9 mouse cellular contexts compared by ENCODE assay signal in genomic region chr8:125955671-125956070, GRCm38 (mm10). TPM values are rescaled to one million over a fixed set of nuclear protein-coding genes. Genes with fewer than 3 reads are reported as not detected.
DNase-seq lines count a peak whose midpoint lies in the region; ATAC-seq and TF ChIP-seq lines count a peak whose summit lies in the region.
"Had no signal": no experiment of that assay in that cellular context is flagged by ENCODE, and none has a peak within 500 bp of the region (broad histone marks: within the 10 kb centered on the region; RNA-seq: fewer than 3 reads in every experiment).

No protein-coding gene starts in this region.

- H3K9ac ChIP-seq in hindbrain, embryonic 12.5 days = no peak overlapping the region
- H3K9ac ChIP-seq in limb, embryonic 11.5 days (ENCODE audit: low read length) = no peak overlapping the region

- CTCF ChIA-PET in Patski (lab: Charles Lee) = interaction anchor here (0.8 to 1.7 kb wide), 5 partner anchors 21 to 301 kb away, joined by 3 to 8 read pairs (median 5); no protein-coding TSS in a partner anchor

- H3K4me3 ChIP-seq in layer of hippocampus, adult 2 months = 0 out of 2 replicates have a peak overlapping the region, but pooled peaks have one; percentile 20
- H3K4me3 ChIP-seq in hindbrain, embryonic 12.5 days = no peak overlapping the region
- no peak overlapping the region for H3K4me3 ChIP-seq in limb, embryonic 11.5 days (ENCODE audit: low read depth, low read length)
- H3K4me3 ChIP-seq: megakaryocyte, embryonic 14.5 days had no signal

- H3K36me3 ChIP-seq in hindbrain, embryonic 12.5 days = no peaks in the 10 kb centered on the region
- no peaks in the 10 kb centered on the region for H3K36me3 ChIP-seq in limb, embryonic 11.5 days (ENCODE audit: control insufficient read depth, insufficient read depth, low read length)

- peak; percentile 88 for TF ChIP-seq CTCF in layer of hippocampus, adult 2 months (conservative IDR thresholded peaks at IDR 0.05)
- peak; percentile 84 for TF ChIP-seq CTCF in Patski (IDR thresholded peaks at IDR 0.05)

- H3K27me3 ChIP-seq in Patski = peaks cover 6% of the 10 kb centered on the region
- H3K27me3 ChIP-seq in hindbrain, embryonic 12.5 days = peaks cover 7% of the 10 kb centered on the region; the same call in 1 of the 2 replicates
- H3K27me3 ChIP-seq in limb, embryonic 11.5 days (ENCODE audit: control insufficient read depth, insufficient read depth, low read length) = no peaks in the 10 kb centered on the region

- POLR2A ChIA-PET in Patski (lab: Charles Lee) = no interaction called here

- H3K4me1 ChIP-seq in hindbrain, embryonic 12.5 days = no peaks in the 10 kb centered on the region
- no peaks in the 10 kb centered on the region for H3K4me1 ChIP-seq in limb, embryonic 11.5 days (ENCODE audit: control insufficient read depth, insufficient read depth, low read length)
- H3K4me1 ChIP-seq: megakaryocyte, embryonic 14.5 days had no signal

- peak; percentile 51 to 78 for DNase-seq in layer of hippocampus, adult 2 months (ENCODE audit: low spot score in 2 of 2)
- no peak for DNase-seq in layer of hippocampus, adult 9-11 months
- DNase-seq in Patski (ENCODE audit: low read depth, low spot score) = peak; percentile 15
- peak; percentile 90 for DNase-seq in cerebellum, postnatal 14 days
- peak; percentile 68 for DNase-seq in limb, embryonic 11.5 days (ENCODE audit: low spot score)
- peak; percentile 95 for DNase-seq in retina, embryonic 14.5 days (ENCODE audit: low spot score)

- 0 out of 2 replicates have a peak overlapping the region, but pooled peaks have one; percentile 46 for H3K27ac ChIP-seq in layer of hippocampus, adult 2 months
- no peak overlapping the region for H3K27ac ChIP-seq in hindbrain, embryonic 12.5 days
- no peak overlapping the region for H3K27ac ChIP-seq in limb, embryonic 11.5 days (replicated peaks; ENCODE audit: low read depth, low read length)

- peaks cover 3% of the 10 kb centered on the region; the same call in 1 of the 2 replicates for H3K9me3 ChIP-seq in hindbrain, embryonic 12.5 days (replicated peaks)
- no peaks in the 10 kb centered on the region for H3K9me3 ChIP-seq in limb, embryonic 11.5 days (ENCODE audit: control insufficient read depth, low read length)

- whole genome bisulfite sequencing in hindbrain, embryonic 12.5 days = 12% methylated on average over 11 of the region's 11 CpGs
- 15% methylated on average over 11 of the region's 11 CpGs for WGBS in limb, embryonic 11.5 days

- peak overlapping the region; percentile 19; the same call in 1 of the 2 replicates for H3K4me2 ChIP-seq in hindbrain, embryonic 12.5 days (replicated peaks)
- no peak overlapping the region for H3K4me2 ChIP-seq in limb, embryonic 11.5 days (ENCODE audit: low read depth, severe bottlenecking)

- in situ Hi-C loops in Patski (cut with MboI; ENCODE audit: low pct_unique_long_range_greater_than_20kb) = loop anchor here (5.0 to 10.0 kb wide), 2 partner anchors 122 to 529 kb away; no protein-coding TSS in a partner anchor

- ATAC-seq in Patski = no peak
- ATAC-seq in hindbrain, embryonic 12.5 days (ENCODE audit: low FRiP score) = no peak
- no peak for ATAC-seq in limb, embryonic 11.5 days (ENCODE audit: insufficient number of reproducible peaks, low FRiP score, low TSS enrichment, low read depth)
- no peak for ATAC-seq in erythroblast, adult 5-6 weeks (replicated peaks; ENCODE audit: low FRiP score, poor library complexity, severe bottlenecking)

RNA-seq across cellular contexts. Expression of gene Kcnk1, which starts 39.3 kb away (rescaled TPM):
- 10 to 100 TPM; 73.4 to 77.5 TPM for total RNA-seq in layer of hippocampus, adult 2 months (2021)
- 62.4 TPM for polyA plus RNA-seq in Patski (2021)
- 12.7 and 14.2 TPM in 2 replicates for polyA plus RNA-seq in hindbrain, embryonic 12.5 days (2016; fragmentation: Nextera tagmentation; extraction: Ambion mirVana)
- polyA plus RNA-seq in limb, embryonic 11.5 days (2014; fragmentation: Nextera tagmentation; extraction: Ambion mirVana) = 12.0 and 12.2 TPM in 2 replicates
- not detected in 2 replicates for total RNA-seq in erythroblast, adult 5-6 weeks (2015; ENCODE audit: low replicate concordance)
- total RNA-seq in erythroblast, adult 5-6 weeks (2017; ENCODE audit: low replicate concordance) = not detected in 2 replicates

RNA-seq across cellular contexts. Expression of gene Map3k21, which starts 45.4 kb away (rescaled TPM):
- 1 to 10 TPM; 1.5 to 1.7 TPM for total RNA-seq in layer of hippocampus, adult 2 months (2021)
- polyA plus RNA-seq in Patski (2021) = 11.9 TPM
- polyA plus RNA-seq in hindbrain, embryonic 12.5 days (2016; fragmentation: Nextera tagmentation; extraction: Ambion mirVana) = 0.08 and 0.31 TPM in 2 replicates
- 0.06 TPM in 1 of 2 replicates, not detected in the other for polyA plus RNA-seq in limb, embryonic 11.5 days (2014; fragmentation: Nextera tagmentation; extraction: Ambion mirVana)
- total RNA-seq in erythroblast, adult 5-6 weeks (2015; ENCODE audit: low replicate concordance) = not detected in 2 replicates
- total RNA-seq in erythroblast, adult 5-6 weeks (2017; ENCODE audit: low replicate concordance) = not detected in 2 replicates

RNA-seq across cellular contexts. Expression of gene Pcnx2, which starts 57.6 kb away (rescaled TPM):
- 10 to 100 TPM; 66.8 to 69.1 TPM for total RNA-seq in layer of hippocampus, adult 2 months (2021)
- 0.27 TPM for polyA plus RNA-seq in Patski (2021)
- 1.1 and 1.4 TPM in 2 replicates for polyA plus RNA-seq in hindbrain, embryonic 12.5 days (2016; fragmentation: Nextera tagmentation; extraction: Ambion mirVana)
- polyA plus RNA-seq in limb, embryonic 11.5 days (2014; fragmentation: Nextera tagmentation; extraction: Ambion mirVana) = 0.13 TPM in 1 of 2 replicates, not detected in the other
- not detected in 2 replicates for total RNA-seq in erythroblast, adult 5-6 weeks (2015; ENCODE audit: low replicate concordance)
- not detected in 2 replicates for total RNA-seq in erythroblast, adult 5-6 weeks (2017; ENCODE audit: low replicate concordance)
